Mouse (Mus musculus) heart, adult 9 months (tissue): Measurements from ENCODE around the gene Trem3.

Experiments used
- DNase-seq, 2 experiments: peaks; one replicate each; pipeline ENCODE4 v3.0.0; 2022; ENCODE audit warnings: low spot score in 2 of 2

Trem3 gene

GRCm38 (mm10) chr17:48272158-48272557 lies 24.6 kb downstream of the Trem3 start:
- DNase-seq = no peak

GRCm38 (mm10) chr17:48272598-48272997 lies 25.0 kb downstream of the Trem3 start:
- DNase-seq = no peak

- no peak for DNase-seq
Observed at GRCm38 (mm10) chr17:48274098-48274497, 26.5 kb downstream of the Trem3 start.

- DNase-seq = peak; percentile 20 to 64
Observed at GRCm38 (mm10) chr17:48274885-48275284, 27.3 kb downstream of the Trem3 start.

- no peak for DNase-seq
Observed at GRCm38 (mm10) chr17:48275736-48276135, 28.2 kb downstream of the Trem3 start.

- DNase-seq = no peak
Observed at GRCm38 (mm10) chr17:48278381-48278780, 30.8 kb downstream of the Trem3 start.

GRCm38 (mm10) chr17:48279002-48279401 lies 31.4 kb downstream of the Trem3 start:
- no peak for DNase-seq

- DNase-seq = no peak
Observed at GRCm38 (mm10) chr17:48280943-48281738, 33.6 kb downstream of the Trem3 start.

- no peak for DNase-seq
Observed at GRCm38 (mm10) chr17:48281739-48282085, 34.1 kb downstream of the Trem3 start.

- DNase-seq = no peak
Observed at GRCm38 (mm10) chr17:48286765-48287164, 39.2 kb downstream of the Trem3 start.

- no peak for DNase-seq
Observed at GRCm38 (mm10) chr17:48287276-48287675, 39.7 kb downstream of the Trem3 start.

GRCm38 (mm10) chr17:48293500-48294194 lies 46.1 kb downstream of the Trem3 start:
- DNase-seq = no peak

GRCm38 (mm10) chr17:48299203-48299602 lies 51.6 kb downstream of the Trem3 start, which contains the start of gene Treml2:
Gene Treml2 (plus strand): TSS chr17:48299498.
- no peak for DNase-seq

GRCm38 (mm10) chr17:48299756-48300155 lies 52.2 kb downstream of the Trem3 start:
- DNase-seq = no peak

- DNase-seq = peak in 1 of 2 experiments; percentile 21
Observed at GRCm38 (mm10) chr17:48300199-48300598, 52.6 kb downstream of the Trem3 start.

GRCm38 (mm10) chr17:48300861-48301260 lies 53.3 kb downstream of the Trem3 start:
- DNase-seq = no peak

- DNase-seq = no peak
Observed at GRCm38 (mm10) chr17:48301792-48302191, 54.2 kb downstream of the Trem3 start.
